Mouse (Mus musculus): ENCODE data around the gene Gm5485. TPM values are rescaled to one million over a fixed set of nuclear protein-coding genes. Genes with fewer than 3 reads are reported as not detected.

The Gm5485 gene
- polyA plus RNA-seq, 1 experiment from 2014 or later = not detected

DNA sequence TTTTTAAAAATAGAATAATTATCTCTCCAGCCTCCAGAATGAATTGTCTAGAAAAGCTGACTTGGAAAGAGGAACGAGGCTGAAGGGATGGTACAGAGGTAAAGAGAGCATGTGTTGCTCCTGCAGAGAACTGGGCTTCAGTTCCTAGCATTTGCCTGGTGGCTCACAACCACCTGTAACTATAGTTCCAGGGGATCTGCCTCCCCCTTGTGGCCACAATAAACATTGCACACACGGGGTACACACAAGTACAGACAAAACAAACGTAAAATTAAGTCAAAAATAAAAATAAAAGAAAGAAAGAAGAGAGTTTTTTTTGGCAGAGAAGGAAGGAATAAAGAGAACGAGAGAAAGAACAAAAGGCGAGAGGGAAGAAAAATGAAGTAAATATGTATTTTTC, 45.4 kb downstream of the Gm5485 start:
- H3K27ac ChIP-seq (replicated peaks; ENCODE audit: low read depth, low read length) = no peak overlapping the region
- no peaks in the 10 kb centered on the region for H3K27me3 ChIP-seq (ENCODE audit: control insufficient read depth, insufficient read depth, low read length)
- 86% methylated on average over 5 of the region's 5 CpGs for WGBS
- ATAC-seq (replicated peaks; ENCODE audit: insufficient number of reproducible peaks, low FRiP score, low TSS enrichment, low read depth) (no peak), DNase-seq (ENCODE audit: low spot score) (peak; percentile 1)
- H3K4me1 ChIP-seq (ENCODE audit: control insufficient read depth, insufficient read depth, low read length) = no peaks in the 10 kb centered on the region
- no peak overlapping the region for H3K4me2 ChIP-seq (ENCODE audit: low read depth, low read length)
- H3K9me3 ChIP-seq (replicated peaks; ENCODE audit: control insufficient read depth, low read length) = no peaks in the 10 kb centered on the region
- H3K4me3 ChIP-seq (ENCODE audit: low read depth, low read length) = no peak overlapping the region
- H3K36me3 ChIP-seq (replicated peaks; ENCODE audit: control insufficient read depth, insufficient read depth, low read depth, low read length) = no peaks in the 10 kb centered on the region
- no peak overlapping the region for H3K9ac ChIP-seq (replicated peaks; ENCODE audit: low read length)

DNA sequence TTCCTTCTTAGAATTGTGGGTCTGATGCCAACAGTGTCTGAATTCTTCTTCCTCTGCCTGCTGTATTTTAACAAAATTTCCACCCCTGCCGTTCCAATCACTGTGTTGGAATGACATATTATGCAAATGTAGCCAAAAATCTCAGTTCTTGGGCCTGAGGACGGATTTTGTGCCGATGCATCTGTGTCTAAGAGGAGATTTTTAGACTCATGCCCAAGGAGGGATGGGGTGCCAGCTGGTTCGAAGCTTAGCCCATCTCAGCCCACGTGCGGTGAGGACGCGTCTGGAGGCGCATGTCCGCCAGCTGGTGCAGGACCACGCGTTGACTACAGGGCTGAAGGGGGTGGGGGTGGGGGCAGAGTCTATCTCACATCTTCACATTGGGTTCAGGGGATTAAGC, 51.3 kb downstream of the Gm5485 start:
- Histone ChIP-seq H3K9me3 (replicated peaks; ENCODE audit: control insufficient read depth, low read length) (no peaks in the 10 kb centered on the region), H3K36me3 (replicated peaks; ENCODE audit: control insufficient read depth, insufficient read depth, low read depth, low read length) (no peaks in the 10 kb centered on the region), H3K9ac (replicated peaks; ENCODE audit: low read length) (no peak overlapping the region), H3K27me3 (ENCODE audit: control insufficient read depth, insufficient read depth, low read length) (no peaks in the 10 kb centered on the region), H3K27ac (replicated peaks; ENCODE audit: low read depth, low read length) (no peak overlapping the region), H3K4me3 (ENCODE audit: low read depth, low read length) (no peak overlapping the region), H3K4me2 (ENCODE audit: low read depth, low read length) (no peak overlapping the region), H3K4me1 (ENCODE audit: control insufficient read depth, insufficient read depth, low read length) (no peaks in the 10 kb centered on the region)
- ATAC-seq (replicated peaks; ENCODE audit: insufficient number of reproducible peaks, low FRiP score, low TSS enrichment, low read depth) (no peak), DNase-seq (ENCODE audit: low spot score) (no peak)
- 93% methylated on average over 12 of the region's 12 CpGs for WGBS

GRCm38 (mm10) chr16:48356417-48356816, 55.8 kb downstream of the Gm5485 start:
- DNase-seq (ENCODE audit: low spot score) (no peak), ATAC-seq (replicated peaks; ENCODE audit: insufficient number of reproducible peaks, low FRiP score, low TSS enrichment, low read depth) (no peak)
- Histone ChIP-seq H3K9me3 (replicated peaks; ENCODE audit: control insufficient read depth, low read length) (no peaks in the 10 kb centered on the region), H3K4me1 (ENCODE audit: control insufficient read depth, insufficient read depth, low read length) (no peaks in the 10 kb centered on the region), H3K36me3 (replicated peaks; ENCODE audit: control insufficient read depth, insufficient read depth, low read depth, low read length) (no peaks in the 10 kb centered on the region), H3K27ac (replicated peaks; ENCODE audit: low read depth, low read length) (no peak overlapping the region), H3K4me3 (ENCODE audit: low read depth, low read length) (no peak overlapping the region), H3K4me2 (ENCODE audit: low read depth, low read length) (no peak overlapping the region), H3K9ac (replicated peaks; ENCODE audit: low read length) (no peak overlapping the region), H3K27me3 (ENCODE audit: control insufficient read depth, insufficient read depth, low read length) (no peaks in the 10 kb centered on the region)
- 96% methylated on average over 1 of the region's 1 CpGs for WGBS

GRCm38 (mm10) chr16:48355716-48356115, 56.5 kb downstream of the Gm5485 start:
- 89% methylated on average over 5 of the region's 5 CpGs for WGBS
- Histone ChIP-seq H3K4me3 (ENCODE audit: low read depth, low read length) (no peak overlapping the region), H3K9ac (replicated peaks; ENCODE audit: low read length) (no peak overlapping the region), H3K27ac (replicated peaks; ENCODE audit: low read depth, low read length) (no peak overlapping the region), H3K27me3 (ENCODE audit: control insufficient read depth, insufficient read depth, low read length) (no peaks in the 10 kb centered on the region), H3K4me2 (ENCODE audit: low read depth, low read length) (no peak overlapping the region), H3K9me3 (replicated peaks; ENCODE audit: control insufficient read depth, low read length) (no peaks in the 10 kb centered on the region), H3K36me3 (replicated peaks; ENCODE audit: control insufficient read depth, insufficient read depth, low read depth, low read length) (no peaks in the 10 kb centered on the region), H3K4me1 (ENCODE audit: control insufficient read depth, insufficient read depth, low read length) (no peaks in the 10 kb centered on the region)
- ATAC-seq (replicated peaks; ENCODE audit: insufficient number of reproducible peaks, low FRiP score, low TSS enrichment, low read depth) (no peak), DNase-seq (ENCODE audit: low spot score) (no peak)

Other genes starting within 250 kb of the Gm5485 start
- not detected in 2 replicates for gene Dppa4, start 128.7 kb downstream of the Gm5485 start, polyA plus RNA-seq (2014; fragmentation: Nextera tagmentation; extraction: Ambion mirVana)
- not detected in 2 replicates for gene Dppa2, start 108.5 kb downstream of the Gm5485 start, polyA plus RNA-seq (2014; fragmentation: Nextera tagmentation; extraction: Ambion mirVana)
- not detected in 2 replicates for gene Morc1, start 18.8 kb upstream of the Gm5485 start, polyA plus RNA-seq (2014; fragmentation: Nextera tagmentation; extraction: Ambion mirVana)

Measured in embryonic facial prominence, embryonic 11.5 days (tissue).